Mouse (Mus musculus): ENCODE data around the gene Abcf2.

DNA sequence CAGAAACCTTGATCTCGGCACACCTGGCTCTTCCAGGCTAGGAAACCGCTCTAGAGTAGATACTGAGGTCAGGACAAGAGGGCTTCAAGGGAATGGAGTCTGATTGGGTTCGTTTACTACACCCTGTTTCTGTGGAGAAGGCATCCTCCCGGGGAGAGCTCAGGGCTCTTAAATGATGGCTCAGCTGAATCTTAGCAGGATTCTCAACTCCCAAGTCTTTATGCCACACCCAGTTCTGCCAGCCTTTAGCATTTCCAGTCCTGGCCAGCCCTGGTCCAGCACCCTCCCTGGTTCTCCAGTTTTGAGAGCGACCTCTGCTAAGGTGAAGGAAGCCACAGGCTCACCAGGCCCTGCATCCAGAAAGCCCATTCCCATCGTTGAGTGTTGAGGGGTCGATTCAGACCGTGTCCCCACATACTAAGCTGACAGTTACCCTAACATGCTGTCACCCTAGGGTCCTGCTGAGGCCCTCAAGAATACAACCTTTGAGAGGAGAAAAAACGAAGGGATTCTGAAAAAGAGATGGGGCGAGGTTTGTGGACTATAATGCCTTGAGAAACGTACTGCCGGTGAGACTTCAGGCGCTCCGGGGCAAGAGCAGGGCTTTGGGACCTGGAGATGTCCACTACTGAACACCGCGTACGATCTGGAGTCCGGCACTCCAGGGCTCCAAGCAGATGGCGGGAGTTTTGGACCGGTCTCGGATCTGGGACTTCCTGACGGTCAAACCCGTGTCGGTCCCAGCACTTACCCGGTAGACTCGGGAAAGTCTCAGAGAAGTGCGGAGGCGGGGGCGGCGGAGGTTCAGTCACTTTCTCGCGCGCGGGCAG, 51.7 kb downstream of the Abcf2 start:
- no peak for TF ChIP-seq CTCF (IDR thresholded peaks at IDR 0.05; ENCODE audit: low read depth, low read length)
- no peak for TF ChIP-seq POLR2A (IDR thresholded peaks at IDR 0.05; ENCODE audit: extremely low read depth, insufficient read depth, low read length)
